Mouse (Mus musculus) lung, adult 2 months (tissue): Measurements from ENCODE around the gene Gmnn.

Experiments
- CTCF ChIP-seq: fragments of 200-500 bp; IDR thresholded peaks from 2 replicates; pipeline ENCODE4 v1.5.1; 2011; ENCODE audit warnings: mild to moderate bottlenecking, low read length, control low read depth; ENCODE audit not compliant: insufficient read depth
- POLR2A ChIP-seq: fragments of 200-500 bp; IDR thresholded peaks from 2 replicates; pipeline ENCODE4 v1.6.1; 2011; ENCODE audit warnings: low read depth, mild to moderate bottlenecking, control low read depth, low read length, borderline replicate concordance; ENCODE audit errors: extremely low read depth

DNA sequence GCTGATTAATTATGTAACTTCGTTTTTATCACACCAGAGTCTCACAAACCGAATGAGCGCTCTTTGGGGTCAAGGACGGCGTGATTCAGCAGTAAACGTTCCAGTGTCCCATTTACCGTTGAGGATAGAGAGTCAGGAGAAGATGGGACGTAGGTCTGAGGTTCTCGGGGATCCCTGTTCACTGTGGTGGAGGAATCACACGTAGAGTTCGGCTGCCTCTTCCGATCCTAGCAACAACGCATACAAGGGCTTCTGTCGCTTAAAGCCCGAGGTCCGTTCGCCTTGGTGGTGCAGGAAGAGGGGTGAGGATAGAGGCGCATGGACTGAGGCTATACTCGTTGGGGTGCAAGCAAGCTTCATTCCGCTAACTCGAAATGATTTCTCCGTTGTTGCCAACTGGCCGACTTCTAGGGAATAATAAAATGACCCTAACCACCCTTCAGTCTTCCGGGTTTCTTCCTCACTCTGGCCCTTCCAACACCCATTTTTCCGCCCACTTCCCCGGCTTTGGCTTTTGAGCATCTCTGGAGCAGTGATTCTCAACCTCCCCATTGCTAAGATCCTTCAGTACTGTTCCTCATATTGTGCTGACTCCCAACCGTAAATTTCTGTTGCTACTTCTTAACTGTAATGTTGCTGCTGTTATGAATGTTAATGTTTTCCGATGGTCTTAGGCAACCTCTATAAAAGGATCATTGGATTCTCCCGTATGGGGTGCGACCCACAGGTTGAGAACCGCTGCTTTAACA lies 38.4 kb upstream of the Gmnn start:
- TF ChIP-seq CTCF: no peak
- peak; percentile 58; the same call in 1 of the 2 replicates for TF ChIP-seq POLR2A
